Mouse (Mus musculus): ENCODE measurements around the gene Gatb.

DNA sequence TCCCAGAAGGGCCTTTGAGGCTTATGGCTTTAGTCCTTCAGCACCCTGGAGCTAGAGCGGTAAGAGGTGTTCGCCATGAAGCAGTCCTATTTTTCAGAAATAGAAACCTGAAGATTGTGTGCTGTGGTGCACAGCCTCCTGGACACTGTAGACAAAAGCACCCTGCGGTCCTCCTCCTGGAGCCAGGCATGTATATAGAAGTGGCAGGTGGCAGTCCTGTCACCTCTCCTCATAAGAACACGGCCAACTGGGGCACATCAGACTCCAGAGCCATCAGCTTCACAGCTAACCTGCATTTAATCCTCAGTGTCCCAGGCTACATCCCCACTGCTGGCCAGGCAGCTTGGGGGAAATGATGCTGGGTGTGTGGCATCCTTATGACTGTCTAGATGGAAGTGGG is 75.3 kb downstream of the Gatb start:
- TF ChIP-seq GATA1 (IDR thresholded peaks at IDR 0.05; ENCODE audit: borderline replicate concordance, low read length) (no peak), FLI1 (IDR thresholded peaks at IDR 0.05; ENCODE audit: low read length) (no peak)
